Comparison of ENCODE assay signal across 22 mouse cellular contexts in the genomic region with DNA sequence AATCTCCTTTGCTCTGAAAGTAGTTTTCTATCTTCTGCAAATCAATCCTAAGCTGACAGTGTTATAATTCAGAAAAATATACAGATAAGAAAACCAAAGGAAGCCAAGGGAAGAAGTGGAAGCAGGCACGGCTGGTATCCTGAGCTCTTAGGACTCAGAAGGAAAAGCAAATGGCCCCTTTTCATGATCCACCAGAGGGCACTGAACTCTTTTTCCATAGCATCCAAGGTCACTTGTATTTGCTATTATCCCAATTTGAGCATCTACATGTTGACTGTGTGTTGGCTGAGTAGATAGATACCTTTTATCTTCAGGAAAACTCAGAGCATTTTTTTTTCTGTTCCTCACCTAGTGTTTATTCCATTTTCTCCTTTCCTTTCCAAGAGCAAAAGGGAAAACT.
DNase-seq lines count a peak whose midpoint lies in the region; ATAC-seq and TF ChIP-seq lines count a peak whose summit lies in the region.
"Had no signal": no experiment of that assay in that cellular context is flagged by ENCODE, and none has a peak within 500 bp of the region (broad histone marks: within the 10 kb centered on the region; RNA-seq: fewer than 3 reads in every experiment).

No protein-coding gene starts in this region.

- no peak for TF ChIP-seq EP300 in stomach, postnatal 0 days (optimal IDR thresholded peaks at IDR 0.05)

- DNase-seq in embryo, embryonic 10 days (ENCODE audit: low spot score): peak; percentile 9
- no peak for DNase-seq in embryo, embryonic 9.5 days (ENCODE audit: extremely low spot score)
- DNase-seq in lung, postnatal 14 days: peak; percentile 3
- no peak for DNase-seq in lung, adult 18-20 months
- no peak for DNase-seq in stomach, postnatal 0 days (ENCODE audit: low spot score)
- DNase-seq: adrenal gland, postnatal 14 days; cerebellum, adult 11 months; cerebellum, postnatal 25 days; heart, postnatal 36 days; kidney, adult 18-20 months; kidney, postnatal 10 days; thymus, postnatal 14 days had no signal

- TF ChIP-seq CTCF in intestine, postnatal 0 days (IDR thresholded peaks at IDR 0.05; ENCODE audit: low read depth): peak; percentile 53
- TF ChIP-seq CTCF in stomach, postnatal 0 days (IDR thresholded peaks at IDR 0.05; ENCODE audit: low read depth): peak; percentile 59

- H3K4me1 ChIP-seq in intestine, postnatal 0 days (replicated peaks; ENCODE audit: control insufficient read depth, insufficient read depth, low read length): no peaks in the 10 kb centered on the region
- H3K4me1 ChIP-seq in intestine, embryonic 15.5 days (replicated peaks): no peaks in the 10 kb centered on the region
- H3K4me1 ChIP-seq in stomach, postnatal 0 days (replicated peaks; ENCODE audit: control insufficient read depth, insufficient read depth): no peaks in the 10 kb centered on the region
- H3K4me1 ChIP-seq: embryonic facial prominence, embryonic 13.5 days; forebrain, embryonic 15.5 days; heart, embryonic 13.5 days; liver, embryonic 12.5 days; neural tube, embryonic 13.5 days had no signal

- no peak overlapping the region for H3K4me3 ChIP-seq in intestine, postnatal 0 days (ENCODE audit: low read depth, low read length)
- no peak overlapping the region for H3K4me3 ChIP-seq in intestine, embryonic 15.5 days (replicated peaks)
- H3K4me3 ChIP-seq in stomach, postnatal 0 days (ENCODE audit: low read depth, low read length): no peak overlapping the region
- H3K4me3 ChIP-seq: embryonic facial prominence, embryonic 13.5 days; forebrain, embryonic 15.5 days; heart, embryonic 13.5 days; liver, embryonic 12.5 days; neural tube, embryonic 13.5 days had no signal

- H3K27me3 ChIP-seq in intestine, postnatal 0 days (replicated peaks; ENCODE audit: control insufficient read depth, insufficient read depth, low read length): no peaks in the 10 kb centered on the region
- no peaks in the 10 kb centered on the region for H3K27me3 ChIP-seq in intestine, embryonic 15.5 days (replicated peaks)
- H3K27me3 ChIP-seq in stomach, postnatal 0 days (ENCODE audit: control insufficient read depth, insufficient read depth, low read length): no peaks in the 10 kb centered on the region
- H3K27me3 ChIP-seq: embryonic facial prominence, embryonic 13.5 days; forebrain, embryonic 15.5 days; heart, embryonic 13.5 days; liver, embryonic 12.5 days; neural tube, embryonic 13.5 days had no signal

- H3K36me3 ChIP-seq in intestine, postnatal 0 days (ENCODE audit: control insufficient read depth, insufficient read depth): no peaks in the 10 kb centered on the region
- H3K36me3 ChIP-seq in intestine, embryonic 15.5 days: no peaks in the 10 kb centered on the region
- H3K36me3 ChIP-seq in stomach, postnatal 0 days (ENCODE audit: control insufficient read depth, insufficient read depth, low read length): no peaks in the 10 kb centered on the region
- H3K36me3 ChIP-seq: embryonic facial prominence, embryonic 13.5 days; forebrain, embryonic 15.5 days; G1E; heart, embryonic 13.5 days; liver, embryonic 12.5 days; neural tube, embryonic 13.5 days had no signal

- no peaks in the 10 kb centered on the region for H3K9me3 ChIP-seq in intestine, postnatal 0 days (ENCODE audit: control insufficient read depth)
- H3K9me3 ChIP-seq in intestine, embryonic 15.5 days: no peaks in the 10 kb centered on the region
- H3K9me3 ChIP-seq in stomach, postnatal 0 days (ENCODE audit: control insufficient read depth, low read length): no peaks in the 10 kb centered on the region
- H3K9me3 ChIP-seq: embryonic facial prominence, embryonic 13.5 days; forebrain, embryonic 15.5 days; G1E; heart, embryonic 13.5 days; liver, embryonic 12.5 days; neural tube, embryonic 13.5 days had no signal

- no peak overlapping the region for H3K27ac ChIP-seq in intestine, postnatal 0 days (ENCODE audit: low read depth, low read length)
- H3K27ac ChIP-seq in intestine, embryonic 15.5 days: no peak overlapping the region
- no peak overlapping the region for H3K27ac ChIP-seq in stomach, postnatal 0 days (replicated peaks)
- H3K27ac ChIP-seq: embryonic facial prominence, embryonic 13.5 days; forebrain, embryonic 15.5 days; heart, embryonic 13.5 days; hindbrain, embryonic 14.5 days; liver, embryonic 12.5 days; neural tube, embryonic 13.5 days had no signal

- H3K4me2 ChIP-seq in intestine, postnatal 0 days (replicated peaks; ENCODE audit: low read depth): no peak overlapping the region
- no peak overlapping the region for H3K4me2 ChIP-seq in intestine, embryonic 15.5 days (replicated peaks)
- H3K4me2 ChIP-seq in stomach, postnatal 0 days (replicated peaks; ENCODE audit: low read depth): no peak overlapping the region
- H3K4me2 ChIP-seq: embryonic facial prominence, embryonic 13.5 days; forebrain, embryonic 15.5 days; heart, embryonic 13.5 days; hindbrain, embryonic 14.5 days; liver, embryonic 12.5 days; neural tube, embryonic 13.5 days had no signal

- H3K9ac ChIP-seq in intestine, postnatal 0 days (ENCODE audit: low read depth, low read length): no peak overlapping the region
- H3K9ac ChIP-seq in intestine, embryonic 15.5 days: no peak overlapping the region
- no peak overlapping the region for H3K9ac ChIP-seq in stomach, postnatal 0 days (ENCODE audit: low read length)
- H3K9ac ChIP-seq: embryonic facial prominence, embryonic 13.5 days; forebrain, embryonic 15.5 days; heart, embryonic 13.5 days; hindbrain, embryonic 14.5 days; liver, embryonic 12.5 days; neural tube, embryonic 13.5 days had no signal

- no peak for ATAC-seq in intestine, postnatal 0 days
- no peak for ATAC-seq in intestine, embryonic 15.5 days
- ATAC-seq in stomach, postnatal 0 days (ENCODE audit: low FRiP score, low TSS enrichment): no peak
- ATAC-seq: activated CD4-positive, CD25-positive, alpha-beta regulatory T cell, adult 4 months; forebrain, embryonic 15.5 days; liver, embryonic 12.5 days had no signal

- WGBS in intestine, postnatal 0 days: 67% methylated on average over 1 of the region's 1 CpGs
- 51% methylated on average over 1 of the region's 1 CpGs for WGBS in intestine, embryonic 15.5 days
- WGBS in stomach, postnatal 0 days: 43% methylated on average over 1 of the region's 1 CpGs

Comparison
In these comparisons a context has a peak if more than half of its experiments do, and no peak if none do; other contexts are left out.
1. DNase-seq: peak in embryo, embryonic 10 days (single experiment) and lung, postnatal 14 days (single experiment); none in embryo, embryonic 9.5 days (single experiment), lung, adult 18-20 months (0 of 2) and stomach, postnatal 0 days (single experiment).